Mouse (Mus musculus) C2C12 (cell line): ENCODE data around the gene Carhsp1. TPM values are rescaled to one million over a fixed set of nuclear protein-coding genes. Genes with fewer than 3 reads are reported as not detected.
A peak's percentile ranks its signal among the peaks of the same experiment; 100 is the strongest.

Experiments used
- H3K27me3 ChIP-seq: one replicate; pipeline ENCODE4 v1.6.1; 2011; ENCODE audit not compliant: control insufficient read depth, insufficient read depth, insufficient read length
- H3K36me3 ChIP-seq: one replicate; pipeline ENCODE4 v1.6.1; 2011; ENCODE audit not compliant: control insufficient read depth, insufficient read depth
- H3K4me3 ChIP-seq: one replicate; pipeline ENCODE4 v1.5.1; 2011; ENCODE audit warnings: mild to moderate bottlenecking, control low read depth; ENCODE audit not compliant: poor library complexity, insufficient read depth, severe bottlenecking
- H3K79me2 ChIP-seq: one replicate; pipeline ENCODE4 v1.6.1; 2011; ENCODE audit not compliant: control insufficient read depth, insufficient read depth
- H3K79me3 ChIP-seq: one replicate; pipeline ENCODE4 v1.6.1; 2011; ENCODE audit warnings: low read depth, control low read depth
- H3ac ChIP-seq: one replicate; pipeline ENCODE3; 2011; ENCODE audit warnings: low read depth; ENCODE audit not compliant: control insufficient read depth, insufficient read length
- CEBPB ChIP-seq: IDR thresholded peaks from one replicate; pipeline ENCODE4 v1.6.1; 2011; ENCODE audit warnings: low read depth, mild to moderate bottlenecking, control low read depth, moderate library complexity
- CTCF ChIP-seq: IDR thresholded peaks from one replicate; pipeline ENCODE4 v1.5.1; 2011; ENCODE audit not compliant: control insufficient read depth, insufficient read depth, insufficient read length
- FOSL1 ChIP-seq: IDR thresholded peaks from one replicate; pipeline ENCODE4 v1.8.0; 2011; ENCODE audit warnings: mild to moderate bottlenecking, low read length; ENCODE audit not compliant: poor library complexity, insufficient read depth, severe bottlenecking
- MAX ChIP-seq: IDR thresholded peaks from one replicate; pipeline ENCODE4 v1.6.1; 2011; ENCODE audit warnings: mild to moderate bottlenecking, control low read depth
- MYOD1 ChIP-seq: IDR thresholded peaks from one replicate; pipeline ENCODE4 v1.6.1; 2011; ENCODE audit warnings: low read depth; ENCODE audit not compliant: control insufficient read depth, insufficient read length
- MYOG ChIP-seq: IDR thresholded peaks from one replicate; pipeline ENCODE4 v1.6.1; 2011; ENCODE audit not compliant: control insufficient read depth, insufficient read length; ENCODE audit errors: extremely low read depth
- USF1 ChIP-seq: IDR thresholded peaks from one replicate; pipeline ENCODE4 v1.6.1; 2011; ENCODE audit warnings: low read depth, mild to moderate bottlenecking, control low read depth, moderate library complexity
- polyA plus RNA-seq: library from polyadenylated mRNA; unstranded; fragments of >200 nt; fragmentation: generic; extraction: Trizol; gene quantifications from one replicate; pipeline ENCODE4 v1.2.1, GENCODE M21; 2012; ENCODE audit warnings: missing spikeins

The Carhsp1 gene
- polyA plus RNA-seq, 1 experiment, result 94.2 TPM

DNA sequence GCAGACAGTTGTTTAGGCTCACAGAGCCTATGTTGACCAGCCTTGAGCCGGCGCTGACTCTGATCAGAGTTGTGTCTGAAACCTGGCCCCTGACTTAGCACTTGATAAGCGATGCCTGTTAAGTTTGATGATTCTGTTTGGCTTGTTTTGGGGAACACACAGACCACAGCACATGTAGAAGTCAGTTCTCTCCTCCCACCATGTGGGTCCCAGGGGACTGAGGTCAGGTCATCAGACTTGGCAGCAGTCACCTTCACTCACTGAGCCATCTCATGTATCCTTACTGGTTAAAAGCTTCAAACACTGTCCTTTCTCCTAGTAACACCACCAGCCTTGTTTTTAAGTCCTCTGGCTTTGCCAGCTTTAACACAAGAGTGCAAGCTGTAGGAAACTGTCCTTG is 21.9 kb downstream of the Carhsp1 start:
- no peaks in the 10 kb centered on the region for H3K79me2 ChIP-seq
- no peaks in the 10 kb centered on the region for H3K27me3 ChIP-seq
- no peak overlapping the region for H3ac ChIP-seq
- no peaks in the 10 kb centered on the region for H3K79me3 ChIP-seq
- no peak overlapping the region for H3K4me3 ChIP-seq
- TF ChIP-seq USF1, result no peak
- no peak for TF ChIP-seq MYOD1
- no peak for TF ChIP-seq FOSL1
- TF ChIP-seq CTCF, result no peak
- TF ChIP-seq MAX, result no peak
- TF ChIP-seq MYOG, result no peak
- H3K36me3 ChIP-seq, result peaks cover 87% of the 10 kb centered on the region

- Histone ChIP-seq H3K79me3 (peaks cover 5% of the 10 kb centered on the region), H3K79me2 (peaks cover 4% of the 10 kb centered on the region), H3K4me3 (no peak overlapping the region), H3K36me3 (peaks cover 75% of the 10 kb centered on the region), H3ac (no peak overlapping the region), H3K27me3 (no peaks in the 10 kb centered on the region)
- TF ChIP-seq MYOD1 (no peak), CTCF (no peak), CEBPB (no peak), MAX (no peak), USF1 (no peak), FOSL1 (no peak), MYOG (no peak)
Observed at GRCm38 (mm10) chr16:8645546-8645945, 26.4 kb downstream of the Carhsp1 start.

DNA sequence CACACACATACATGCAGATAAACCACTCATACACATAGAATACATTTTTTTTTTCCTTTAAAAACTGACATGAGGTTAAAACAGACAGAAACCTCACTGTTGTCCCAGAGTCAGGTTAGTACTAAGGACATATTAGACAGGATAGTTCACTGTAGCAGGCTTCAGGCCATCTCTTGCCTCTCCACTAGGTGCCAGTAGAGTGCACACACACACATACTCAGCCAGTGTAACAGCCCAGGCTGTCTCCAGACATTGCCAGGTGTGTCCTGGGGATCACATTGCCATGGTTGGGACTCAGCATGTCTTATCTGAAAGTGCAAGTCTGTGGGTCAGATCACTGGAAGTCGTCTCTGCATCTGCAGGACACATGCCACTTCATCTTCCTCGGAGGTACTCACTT is 28.1 kb downstream of the Carhsp1 start:
- TF ChIP-seq USF1 (no peak), CTCF (peak; percentile 66)
- peaks cover 17% of the 10 kb centered on the region for H3K79me3 ChIP-seq
- peaks cover 65% of the 10 kb centered on the region for H3K36me3 ChIP-seq
- no peaks in the 10 kb centered on the region for H3K27me3 ChIP-seq
- H3ac ChIP-seq, result no peak overlapping the region
- peaks cover 21% of the 10 kb centered on the region for H3K79me2 ChIP-seq
- H3K4me3 ChIP-seq, result no peak overlapping the region

GRCm38 (mm10) chr16:8639466-8640191 is 32.3 kb downstream of the Carhsp1 start:
- H3ac ChIP-seq, result no peak overlapping the region
- H3K36me3 ChIP-seq, result peaks cover 37% of the 10 kb centered on the region
- H3K27me3 ChIP-seq, result no peaks in the 10 kb centered on the region
- TF ChIP-seq USF1, result no peak
- no peak for TF ChIP-seq MAX
- no peak for TF ChIP-seq MYOG
- TF ChIP-seq MYOD1, result no peak
- TF ChIP-seq FOSL1, result no peak
- TF ChIP-seq CEBPB, result no peak
- no peak for TF ChIP-seq CTCF
- H3K4me3 ChIP-seq, result no peak overlapping the region
- peaks cover 62% of the 10 kb centered on the region for H3K79me2 ChIP-seq
- H3K79me3 ChIP-seq, result peaks cover 56% of the 10 kb centered on the region

DNA sequence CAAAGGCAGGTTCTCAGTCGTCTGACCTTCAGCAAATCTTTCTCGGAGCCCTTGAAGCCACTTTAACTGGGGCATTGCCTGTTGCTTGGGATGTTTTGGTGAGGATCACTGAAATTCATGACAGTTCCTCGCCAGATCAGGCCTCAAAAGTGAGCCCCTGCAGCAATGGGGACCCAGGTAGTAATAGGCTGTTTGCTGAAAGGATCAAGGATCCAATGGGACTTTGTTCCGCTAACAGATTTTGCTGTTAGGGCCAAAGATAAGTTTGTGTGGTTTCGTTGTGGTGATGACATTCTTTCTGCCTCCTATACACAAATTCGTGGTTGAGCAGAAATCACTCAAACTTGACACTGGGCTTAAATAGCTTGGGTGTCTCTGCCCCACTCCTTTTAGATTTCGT is 33.8 kb downstream of the Carhsp1 start:
- Histone ChIP-seq H3K79me2 (peaks cover 74% of the 10 kb centered on the region), H3ac (peak overlapping the region; percentile 98), H3K79me3 (peaks cover 56% of the 10 kb centered on the region), H3K27me3 (no peaks in the 10 kb centered on the region), H3K36me3 (peaks cover 29% of the 10 kb centered on the region), H3K4me3 (peak overlapping the region; percentile 91)
- no peak for TF ChIP-seq CEBPB

GRCm38 (mm10) chr16:8637217-8638051 is 34.5 kb downstream of the Carhsp1 start, which contains the start of the genes Pmm2 and Tmem186:
TSS of gene Pmm2 (plus strand) at chr16:8637674.
TSS of gene Tmem186 (minus strand) at chr16:8637712.
- H3K36me3 ChIP-seq, result peaks cover 33% of the 10 kb centered on the region
- peaks cover 56% of the 10 kb centered on the region for H3K79me3 ChIP-seq
- no peaks in the 10 kb centered on the region for H3K27me3 ChIP-seq
- peak within 1 kb of the TSS; percentile 98 for H3ac ChIP-seq
- peaks cover 81% of the 10 kb centered on the region for H3K79me2 ChIP-seq
- H3K4me3 ChIP-seq, result peak within 1 kb of the TSS; percentile 91
- no peak for TF ChIP-seq MYOG
- peak; percentile 88 for TF ChIP-seq USF1
- TF ChIP-seq CTCF, result no peak
- TF ChIP-seq MAX, result no peak
- no peak for TF ChIP-seq CEBPB
